Mouse (Mus musculus) ovary, postnatal 36 days (tissue): ENCODE measurements around the gene Hipk1.
"Not testable (repeated sequence)": the region's sequence is repeated elsewhere in the genome, so short reads cannot be mapped to it uniquely, and the experiment has no call there.

Experiments
- DNase-seq: peaks from one replicate; pipeline ENCODE4 v3.0.0; 2022; ENCODE audit warnings: low spot score, mixed read lengths

Hipk1 gene

GRCm38 (mm10) chr3:103791230-103792110 is at the start of gene Hipk1:
Hipk1 (minus strand) TSS chr3:103791563.
- peak; percentile 94 for DNase-seq

- not testable (repeated sequence) for DNase-seq
Measured at GRCm38 (mm10) chr3:103840946-103841345, 49.6 kb upstream of the Hipk1 start.

DNA sequence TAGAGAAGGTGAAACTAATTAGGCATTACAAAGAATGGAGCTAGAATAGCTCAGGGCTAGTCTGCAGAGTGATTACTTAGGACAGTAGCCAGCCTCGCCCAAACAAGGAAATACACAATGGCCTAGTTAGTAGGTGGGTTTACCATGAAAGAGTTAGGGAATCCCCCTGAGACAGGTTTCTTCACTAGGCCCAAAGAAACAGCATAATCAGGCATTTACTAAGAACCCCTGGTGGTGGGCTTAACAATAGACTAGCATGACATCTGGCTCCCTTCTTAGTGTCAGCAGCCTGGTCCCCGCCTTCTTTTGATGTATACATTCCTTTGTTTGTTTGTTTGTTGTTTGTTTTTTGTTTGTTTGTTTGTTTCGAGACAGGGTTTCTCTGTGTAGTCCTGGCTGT is 48.8 kb upstream of the Hipk1 start:
- DNase-seq, result not testable (repeated sequence)

- no peak for DNase-seq
Measured at GRCm38 (mm10) chr3:103839711-103840110, 48.3 kb upstream of the Hipk1 start.

DNA sequence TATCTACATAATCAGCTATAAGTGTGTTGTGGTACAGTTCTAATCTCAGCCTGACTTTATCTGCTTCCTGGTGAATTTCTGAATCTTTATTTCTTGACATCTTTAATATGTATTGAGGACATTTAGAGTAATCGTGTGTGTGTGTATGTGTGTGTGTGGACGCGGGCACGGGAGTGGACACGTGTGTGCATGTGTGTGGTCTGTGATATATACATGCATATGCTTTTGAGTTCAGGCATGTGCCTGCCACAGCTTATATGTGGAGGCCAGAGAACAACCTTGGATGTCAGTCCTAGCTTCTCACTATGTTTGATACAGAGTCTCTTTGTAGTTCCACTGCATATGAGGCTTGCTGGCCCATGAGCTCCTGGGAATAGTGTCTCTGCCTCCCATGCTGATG is 45.1 kb upstream of the Hipk1 start:
- DNase-seq, result no peak

DNA sequence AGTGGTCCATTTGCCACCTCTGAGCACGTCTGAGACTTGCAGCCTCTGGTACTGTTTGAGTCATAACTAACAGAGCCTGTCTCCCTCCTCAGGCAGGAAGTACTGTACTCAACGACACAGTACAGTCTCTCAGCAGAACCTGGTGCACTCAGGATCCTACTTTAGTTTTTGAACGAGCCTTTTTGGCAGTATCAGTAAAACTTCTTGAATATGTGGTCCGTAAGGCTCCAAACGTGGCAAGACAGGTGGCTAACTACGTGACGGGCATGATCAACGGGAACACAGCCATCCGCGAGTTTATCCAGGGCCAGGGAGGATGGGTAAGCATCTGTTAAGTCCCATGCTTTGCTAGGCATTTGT is 44.6 kb upstream of the Hipk1 start:
- no peak for DNase-seq

- no peak for DNase-seq
Measured at GRCm38 (mm10) chr3:103835272-103835950, 44.0 kb upstream of the Hipk1 start.

- no peak for DNase-seq
Measured at GRCm38 (mm10) chr3:103834001-103834400, 42.6 kb upstream of the Hipk1 start.

GRCm38 (mm10) chr3:103832426-103832825 is 41.1 kb upstream of the Hipk1 start, which contains the start of gene Bcl2l15:
Bcl2l15 (plus strand) TSS chr3:103832601.
- DNase-seq, result no peak

- no peak for DNase-seq
Measured at GRCm38 (mm10) chr3:103831146-103831545, 39.8 kb upstream of the Hipk1 start.

DNA sequence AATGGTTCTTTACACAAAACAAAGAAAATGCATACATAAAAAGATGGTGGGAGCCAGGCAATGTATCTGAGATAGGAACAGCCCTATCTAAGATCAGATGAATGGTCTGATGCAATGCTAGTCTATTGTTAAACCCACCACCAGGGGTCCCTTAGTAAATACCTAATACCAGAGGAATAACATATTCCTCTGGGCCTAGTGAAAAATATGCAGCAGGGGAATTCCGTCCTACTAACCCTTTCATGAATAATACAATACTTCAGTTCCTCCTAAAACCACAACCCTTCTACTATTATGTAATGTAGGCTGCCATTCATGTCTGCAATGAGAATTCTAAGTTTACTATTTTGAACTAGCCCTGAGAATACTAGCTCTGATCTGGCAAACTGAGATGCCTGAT is 39.3 kb upstream of the Hipk1 start:
- not testable (repeated sequence) for DNase-seq

DNA sequence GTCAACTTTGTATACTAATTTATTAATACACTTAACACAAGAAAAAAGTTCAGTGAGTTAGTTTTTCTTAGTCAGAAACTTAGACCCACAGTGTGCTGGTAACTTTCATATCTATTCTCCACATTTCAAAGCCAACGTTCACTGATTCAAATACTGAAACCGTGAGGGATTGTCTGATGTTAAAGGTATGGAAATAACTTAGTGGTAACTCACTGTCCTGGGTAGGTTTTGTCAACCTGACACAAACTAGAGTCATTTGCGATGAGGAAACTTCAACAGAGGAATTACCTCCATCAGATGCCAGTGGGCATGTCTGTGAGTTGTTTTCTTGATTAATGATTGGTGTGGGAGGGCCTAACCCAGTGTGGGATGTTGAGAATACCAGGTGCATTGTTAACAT is 37.7 kb upstream of the Hipk1 start:
- no peak for DNase-seq

DNA sequence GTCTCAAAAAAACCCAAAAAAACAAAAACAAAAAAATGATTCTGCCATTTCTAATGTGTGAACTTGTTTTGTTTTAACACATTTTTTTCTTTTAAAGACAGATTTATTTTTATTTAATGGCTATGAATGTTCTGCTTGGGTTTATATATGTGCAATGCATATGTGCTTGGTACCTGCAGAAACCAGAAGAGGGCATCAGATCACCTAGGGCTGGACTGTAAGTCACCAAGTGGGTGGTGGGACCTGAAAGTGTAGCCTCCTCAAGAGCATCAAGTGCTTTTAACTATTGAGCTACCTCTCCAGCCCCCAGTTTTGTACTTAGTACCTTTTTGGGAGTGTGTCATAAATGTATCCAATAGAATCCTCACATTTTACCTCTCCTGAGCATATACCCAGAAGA is 36.2 kb upstream of the Hipk1 start:
- no peak for DNase-seq

GRCm38 (mm10) chr3:103810967-103811366 is 19.6 kb upstream of the Hipk1 start:
- DNase-seq, result no peak

DNA sequence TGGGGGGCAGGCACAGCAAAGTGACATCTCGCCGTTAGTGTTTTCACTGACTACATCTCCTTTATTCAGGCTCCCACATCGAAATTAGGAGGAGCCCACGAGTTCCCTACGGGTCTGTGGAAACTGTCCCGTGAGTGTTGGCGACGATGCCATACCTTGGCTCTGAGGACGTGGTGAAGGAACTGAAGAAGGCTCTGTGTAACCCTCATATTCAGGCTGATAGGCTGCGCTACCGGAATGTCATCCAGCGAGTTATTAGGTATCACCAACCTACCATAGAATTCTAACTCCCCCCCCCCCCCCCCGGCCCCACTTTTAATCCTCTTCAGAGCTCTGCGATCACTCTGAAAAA is 18.4 kb upstream of the Hipk1 start:
- DNase-seq, result no peak

DNA sequence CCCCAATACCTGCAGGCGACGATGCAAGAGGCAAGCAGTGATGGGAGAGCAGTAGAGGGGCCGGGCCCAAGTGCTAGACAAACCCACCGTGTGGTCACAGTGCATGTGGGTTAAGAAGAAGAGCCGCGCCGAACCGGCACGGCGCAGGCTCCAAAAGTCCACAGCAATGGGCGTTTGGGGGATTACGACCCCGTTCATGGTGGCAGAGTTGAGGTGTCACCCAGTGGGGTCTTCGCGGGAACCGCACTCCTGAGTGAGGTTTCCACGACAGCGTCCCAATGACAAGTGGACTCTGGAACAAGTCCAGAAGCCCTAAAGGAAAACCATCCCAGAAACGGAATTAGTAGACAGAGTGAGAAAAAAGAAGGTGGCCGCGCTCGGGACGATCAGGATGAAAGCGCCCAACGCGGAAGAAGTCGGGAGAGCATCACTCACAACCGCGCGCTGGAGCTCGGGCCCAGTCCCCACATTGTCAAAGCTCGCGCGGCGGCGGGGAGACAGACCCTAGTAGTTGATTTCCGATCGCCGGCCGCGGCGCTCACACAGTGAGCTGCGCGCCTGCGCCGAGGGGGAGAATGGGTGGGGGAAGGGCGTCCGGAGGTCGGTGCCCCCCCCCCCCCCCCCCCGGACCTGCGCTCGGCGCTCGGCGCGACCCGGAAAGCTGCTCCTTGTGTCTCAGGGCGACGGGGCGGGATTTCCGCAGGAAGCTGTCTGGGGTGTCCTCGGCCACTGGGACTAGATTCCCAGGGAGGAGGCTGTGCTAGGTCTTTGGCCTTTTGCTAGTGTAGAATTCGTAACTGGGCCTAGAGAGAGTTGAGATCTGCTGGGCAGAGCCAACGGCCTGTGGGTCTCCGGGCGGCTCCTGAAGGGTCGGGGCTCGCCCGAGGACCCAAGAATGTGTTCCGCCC is 17.8 kb upstream of the Hipk1 start, which contains the start of the genes Dclre1b, Ap4b1 and Gm43064:
Gene Dclre1b, minus strand, starts transcription at position 554 of the 908 bp plus-strand sequence.
Gene Ap4b1, plus strand, starts transcription at position 630 of the 908 bp plus-strand sequence.
Gene Gm43064, plus strand, starts transcription at position 683 of the 908 bp plus-strand sequence.
- DNase-seq, result peak; percentile 91

DNA sequence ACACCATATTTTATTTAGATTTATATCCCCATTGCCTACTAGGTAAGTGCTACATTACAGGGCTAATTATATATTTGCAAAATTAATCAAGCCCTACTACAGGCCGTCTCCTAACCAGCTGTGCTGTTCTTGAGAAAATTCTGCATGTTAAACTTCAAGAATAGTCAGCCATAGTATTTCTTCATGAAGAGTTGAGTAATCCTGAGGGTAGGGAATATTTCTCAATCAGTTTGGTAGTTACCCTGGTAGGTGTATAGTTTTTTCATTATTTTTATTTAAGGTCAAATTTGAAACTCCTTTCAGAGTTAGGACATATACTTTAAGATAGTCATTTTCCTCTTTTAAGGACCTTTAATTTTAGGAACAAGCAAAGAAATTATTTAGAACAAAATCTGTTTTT is 14.3 kb upstream of the Hipk1 start:
- DNase-seq, result no peak

DNA sequence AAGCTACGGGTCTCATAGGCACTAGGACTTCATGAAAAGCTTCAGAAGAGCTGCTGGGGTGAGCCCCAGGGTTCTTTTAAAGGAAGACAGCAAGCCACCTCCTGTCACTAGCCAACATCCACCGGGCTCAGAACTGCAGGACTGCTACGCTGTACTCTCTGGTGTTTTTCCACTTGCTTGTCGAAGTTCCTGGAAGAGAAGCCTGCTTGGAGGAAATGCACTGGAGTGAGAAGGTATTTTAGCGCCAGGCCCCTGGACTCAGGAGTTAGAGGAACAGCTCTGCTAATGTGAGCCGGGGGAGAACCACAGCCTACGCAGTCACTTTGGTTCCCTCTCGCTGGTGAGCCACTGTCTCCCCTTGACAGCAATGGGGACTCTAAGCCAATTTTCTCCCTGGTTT is 11.5 kb upstream of the Hipk1 start:
- no peak for DNase-seq

GRCm38 (mm10) chr3:103801631-103802531 is 10.5 kb upstream of the Hipk1 start:
- DNase-seq, result peak; percentile 79

GRCm38 (mm10) chr3:103799507-103799906 is 8.1 kb upstream of the Hipk1 start:
- no peak for DNase-seq

GRCm38 (mm10) chr3:103796389-103796788 is 5.0 kb upstream of the Hipk1 start:
- no peak for DNase-seq
